Mouse (Mus musculus) left cerebral cortex, adult 9 months (tissue): ENCODE results near the gene Zfp651.

Experiments
- DNase-seq, 2 experiments: peaks; one replicate each; pipeline ENCODE4 v3.0.0; 2022; ENCODE audit warnings: low spot score in 2 of 2

Gene Zfp651

DNA sequence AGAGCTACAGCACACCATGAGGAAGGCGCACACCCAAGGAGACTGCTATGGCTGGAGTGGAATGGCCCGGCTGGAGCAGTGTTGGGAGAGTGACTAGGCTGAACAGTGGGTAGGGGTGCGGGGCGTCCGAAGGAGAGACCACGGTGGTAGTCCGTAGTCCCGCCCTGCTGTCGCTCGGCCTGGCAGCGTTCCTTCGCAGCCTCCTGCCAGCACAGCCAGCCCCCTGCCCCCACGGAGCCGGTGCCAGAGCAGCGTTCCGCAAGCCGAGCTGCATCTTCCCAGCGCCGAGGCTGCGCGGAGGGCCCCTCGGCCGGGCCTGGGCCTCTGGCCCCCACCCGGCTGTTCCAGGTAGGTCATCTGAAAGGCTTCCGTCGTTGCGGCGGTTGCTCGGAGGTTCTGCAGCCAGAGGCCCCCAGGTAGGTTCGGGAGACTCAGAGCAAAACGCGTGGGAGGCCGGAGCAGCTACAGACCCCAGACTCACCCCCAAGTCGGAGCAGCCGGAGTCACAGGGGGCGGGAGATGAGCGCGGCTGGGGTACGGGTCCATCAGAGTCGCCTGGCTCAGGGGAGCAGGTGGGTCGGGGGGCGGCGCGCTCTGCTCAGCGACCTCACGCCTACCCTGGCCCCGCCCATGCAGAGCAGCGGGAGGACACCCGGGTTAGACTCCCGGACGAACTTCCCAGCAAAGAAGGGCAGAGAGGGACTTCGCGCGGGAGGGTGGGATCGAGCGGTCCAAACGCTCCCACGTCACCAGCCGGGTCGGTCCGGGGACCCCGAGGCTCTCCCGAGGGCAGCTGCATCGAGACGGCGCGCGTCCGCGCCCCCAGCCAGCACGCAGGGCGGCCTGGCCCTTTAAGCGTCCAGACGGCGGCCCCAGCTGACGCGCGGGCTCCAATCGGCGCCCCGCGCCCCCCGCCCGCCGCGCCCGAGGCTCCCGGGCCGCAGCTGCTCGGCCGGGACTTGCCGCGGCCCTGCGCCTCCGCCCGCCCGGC is at the start of gene Zfp651:
Gene Zfp651 (plus strand): TSS at position 240 of the 991 bp plus-strand sequence.
- peak in 1 of 2 experiments; percentile 76 for DNase-seq

- peak; percentile 96 to 98 for DNase-seq
These were observed 49.1 kb upstream of the Zfp651 start, which contains the start of gene Ss18l2 for GRCm38 (mm10) chr9:121709898-121710583. Gene Ss18l2, plus strand, starts transcription at chr9:121710329.

DNA sequence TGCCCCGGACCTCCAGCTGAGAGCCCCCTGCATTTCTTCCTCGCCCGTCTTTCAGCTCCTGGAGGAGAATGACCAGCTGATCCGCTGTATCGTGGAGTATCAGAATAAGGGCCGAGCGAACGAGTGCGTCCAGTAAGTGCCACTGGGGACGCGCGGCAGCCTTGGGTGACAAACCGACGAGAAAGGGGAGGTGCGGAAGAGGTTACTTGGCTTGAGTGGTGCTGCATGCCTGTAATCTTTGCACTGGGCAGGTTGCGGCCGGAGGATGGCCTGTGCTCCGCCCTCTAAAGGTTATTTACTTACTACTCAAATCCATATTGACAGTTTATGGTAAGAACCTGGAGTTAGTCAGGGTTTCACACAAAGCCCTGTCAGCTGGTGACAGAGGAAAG is 48.5 kb upstream of the Zfp651 start:
- DNase-seq = no peak

DNA sequence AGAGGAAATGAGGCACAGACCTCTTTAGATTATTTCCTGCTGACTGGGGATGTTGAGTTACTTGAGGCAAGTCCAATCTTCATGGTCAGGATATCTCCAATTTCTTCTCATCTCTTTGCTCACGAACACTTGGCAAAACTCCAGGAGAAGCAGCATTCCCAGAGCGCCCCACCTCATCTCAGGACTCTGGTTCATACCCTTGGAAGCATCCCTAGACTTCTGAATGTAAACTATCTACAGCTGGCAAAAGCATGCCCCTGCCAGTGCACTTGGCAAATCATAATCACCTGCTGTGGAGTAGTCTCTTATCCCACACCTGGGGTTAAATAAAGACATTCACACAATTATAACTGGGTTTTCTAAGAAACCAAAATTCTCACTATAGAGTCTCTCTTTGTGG is 42.1 kb upstream of the Zfp651 start:
- DNase-seq = no peak

GRCm38 (mm10) chr9:121718070-121718705 is 40.9 kb upstream of the Zfp651 start:
- no peak for DNase-seq

- DNase-seq = peak; percentile 96 to 98
These were observed 40.3 kb upstream of the Zfp651 start, which contains the start of gene Nktr for GRCm38 (mm10) chr9:121718792-121719318. Gene Nktr, plus strand, starts transcription at chr9:121719169.

DNA sequence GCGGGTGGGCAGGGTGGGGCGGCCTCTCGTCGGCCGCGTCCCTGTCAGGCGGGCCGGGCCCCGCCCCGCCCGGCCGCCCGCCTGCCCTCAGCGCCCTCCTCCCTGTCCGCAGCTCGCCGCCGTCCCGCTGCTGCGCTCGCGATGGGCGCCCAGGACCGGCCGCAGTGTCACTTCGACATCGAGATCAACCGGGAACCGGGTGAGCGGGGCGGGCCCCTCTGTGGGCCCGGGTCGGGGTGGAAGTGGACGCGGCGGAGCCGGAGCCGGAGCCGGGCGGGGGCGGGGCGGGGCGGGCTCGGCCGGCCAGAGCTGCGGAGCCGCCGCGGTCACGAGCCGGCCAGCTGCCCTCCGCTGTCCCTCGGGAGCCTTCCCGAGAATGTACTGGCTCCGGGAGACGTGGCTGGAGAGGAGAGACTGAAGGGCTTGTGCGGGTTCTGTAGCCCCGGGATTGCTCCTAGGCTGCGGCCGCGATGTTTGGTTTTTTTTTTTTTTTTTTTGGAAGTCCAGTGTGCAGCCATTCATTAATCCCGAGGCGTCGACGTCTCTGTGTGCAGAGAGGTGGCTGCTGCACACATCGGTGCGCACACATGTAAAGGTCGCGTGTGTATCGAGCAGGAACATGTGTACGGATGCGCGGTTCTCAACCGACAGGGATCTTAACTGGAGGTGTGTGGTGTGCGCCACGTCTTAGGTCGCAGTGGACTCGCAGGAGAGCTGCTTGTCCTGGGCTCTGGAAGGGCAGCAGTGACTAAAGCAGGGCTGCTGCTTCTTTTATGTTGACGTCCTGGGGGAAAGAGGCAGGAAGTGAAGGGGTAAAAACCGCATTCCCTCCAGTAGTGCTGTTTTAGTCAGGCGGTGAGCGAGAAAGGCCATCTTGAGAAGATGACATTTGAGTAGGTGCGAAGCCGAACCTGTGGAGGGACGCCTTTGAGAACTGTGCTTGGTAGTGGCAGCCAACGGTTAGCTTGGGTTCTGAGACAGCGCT is 39.5 kb upstream of the Zfp651 start:
- DNase-seq = no peak

GRCm38 (mm10) chr9:121740490-121740889 is 18.6 kb upstream of the Zfp651 start:
- no peak for DNase-seq

DNA sequence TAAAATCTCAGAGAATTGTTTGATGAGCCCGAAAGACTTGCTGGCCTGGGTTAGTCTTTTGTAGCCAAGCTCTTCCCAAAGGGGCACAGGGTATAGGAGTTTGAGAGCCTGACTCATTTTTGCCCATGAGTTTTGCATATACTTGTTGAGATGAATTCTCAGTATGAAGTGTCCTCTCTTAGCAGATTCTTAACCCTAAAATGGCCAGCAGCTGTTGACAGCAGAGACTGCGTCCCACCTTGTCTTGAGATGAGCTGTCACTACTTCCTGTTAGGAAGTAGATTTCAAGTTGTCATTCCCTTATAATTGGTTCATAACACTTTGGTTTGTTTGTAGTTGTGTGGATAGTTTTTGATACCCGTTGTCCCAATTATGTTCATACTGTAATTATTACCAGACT is 18.0 kb upstream of the Zfp651 start:
- no peak for DNase-seq

DNA sequence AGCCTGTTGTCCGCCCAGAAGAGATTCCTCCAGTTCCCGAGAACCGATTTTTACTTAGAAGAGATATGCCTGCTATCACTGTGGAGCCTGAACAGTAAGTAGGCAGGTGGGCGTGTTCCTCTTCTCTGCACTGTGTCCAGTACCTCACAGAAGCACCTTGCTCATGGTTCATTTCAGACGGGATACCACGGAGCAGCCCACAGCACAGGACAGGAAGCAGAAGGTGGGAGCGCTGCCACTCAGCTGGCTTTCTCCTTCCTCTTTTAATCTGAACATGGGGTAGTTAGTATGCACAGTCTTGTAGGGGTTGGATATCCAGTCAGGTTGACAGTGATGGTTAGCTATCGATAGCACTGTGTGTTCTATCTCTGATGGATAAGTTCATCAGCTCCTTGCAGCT is 15.1 kb upstream of the Zfp651 start:
- DNase-seq = no peak

DNA sequence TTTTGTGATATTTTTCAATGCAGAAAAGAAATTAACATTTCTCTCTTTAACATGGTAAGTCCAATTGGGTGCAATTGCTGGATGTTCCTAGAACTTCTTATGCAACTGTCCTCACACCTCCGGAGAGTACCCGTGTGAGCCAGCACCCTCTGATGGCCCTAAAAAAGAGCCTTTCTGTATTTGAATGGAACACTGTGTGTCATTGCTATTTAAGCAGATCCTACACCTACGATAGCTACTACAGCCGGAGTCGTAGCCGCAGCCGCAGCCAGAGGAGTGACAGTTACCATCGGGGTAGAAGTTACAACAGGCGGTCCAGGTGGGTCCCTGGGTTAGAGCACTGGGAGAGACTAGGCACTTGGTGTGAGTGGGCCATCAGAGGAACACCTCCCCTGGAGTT is 6.4 kb upstream of the Zfp651 start:
- DNase-seq = peak in 1 of 2 experiments; percentile 65

GRCm38 (mm10) chr9:121754624-121755023 is 4.5 kb upstream of the Zfp651 start:
- DNase-seq = no peak

DNA sequence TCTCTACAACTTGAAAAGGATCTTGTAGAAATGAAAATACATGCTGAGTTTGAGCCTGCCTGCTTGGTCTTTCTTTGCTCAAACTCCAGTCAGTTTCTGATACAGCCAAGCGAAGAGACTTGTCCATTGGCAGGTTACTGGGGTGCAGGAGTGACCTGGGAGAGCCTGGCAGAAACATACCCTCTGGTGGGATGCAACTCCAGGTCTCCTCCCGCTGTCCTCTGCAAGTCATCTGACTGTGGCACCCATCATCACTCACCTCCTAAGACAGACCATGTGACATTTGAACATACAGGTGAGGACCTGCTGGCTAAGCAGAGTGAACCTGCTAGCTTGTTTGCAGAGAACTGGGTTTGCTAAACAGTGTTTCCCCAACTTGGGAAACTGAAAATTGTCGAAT is 2.3 kb upstream of the Zfp651 start:
- no peak for DNase-seq

DNA sequence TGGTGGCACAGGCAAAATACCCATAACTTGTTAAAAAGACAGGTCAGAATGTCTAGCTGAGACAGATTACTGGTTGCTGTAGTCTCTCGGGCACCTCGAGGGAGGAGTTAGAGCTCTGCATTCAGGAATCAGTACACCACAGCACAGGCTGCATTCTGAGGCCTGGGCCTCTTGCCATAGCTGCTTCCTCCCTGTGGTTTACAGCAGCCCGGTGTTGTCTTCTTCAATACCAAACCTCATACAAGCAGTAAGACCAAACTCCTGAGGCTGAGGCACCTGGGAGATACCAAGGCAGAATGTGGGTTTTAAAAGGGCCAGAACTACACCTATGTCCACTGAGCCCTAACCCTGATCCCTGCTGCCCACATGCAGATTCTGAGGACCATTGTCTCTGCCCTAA is 1.7 kb upstream of the Zfp651 start:
- DNase-seq = no peak

GRCm38 (mm10) chr9:121757835-121758814 is 1.0 kb upstream of the Zfp651 start:
- no peak for DNase-seq

DNA sequence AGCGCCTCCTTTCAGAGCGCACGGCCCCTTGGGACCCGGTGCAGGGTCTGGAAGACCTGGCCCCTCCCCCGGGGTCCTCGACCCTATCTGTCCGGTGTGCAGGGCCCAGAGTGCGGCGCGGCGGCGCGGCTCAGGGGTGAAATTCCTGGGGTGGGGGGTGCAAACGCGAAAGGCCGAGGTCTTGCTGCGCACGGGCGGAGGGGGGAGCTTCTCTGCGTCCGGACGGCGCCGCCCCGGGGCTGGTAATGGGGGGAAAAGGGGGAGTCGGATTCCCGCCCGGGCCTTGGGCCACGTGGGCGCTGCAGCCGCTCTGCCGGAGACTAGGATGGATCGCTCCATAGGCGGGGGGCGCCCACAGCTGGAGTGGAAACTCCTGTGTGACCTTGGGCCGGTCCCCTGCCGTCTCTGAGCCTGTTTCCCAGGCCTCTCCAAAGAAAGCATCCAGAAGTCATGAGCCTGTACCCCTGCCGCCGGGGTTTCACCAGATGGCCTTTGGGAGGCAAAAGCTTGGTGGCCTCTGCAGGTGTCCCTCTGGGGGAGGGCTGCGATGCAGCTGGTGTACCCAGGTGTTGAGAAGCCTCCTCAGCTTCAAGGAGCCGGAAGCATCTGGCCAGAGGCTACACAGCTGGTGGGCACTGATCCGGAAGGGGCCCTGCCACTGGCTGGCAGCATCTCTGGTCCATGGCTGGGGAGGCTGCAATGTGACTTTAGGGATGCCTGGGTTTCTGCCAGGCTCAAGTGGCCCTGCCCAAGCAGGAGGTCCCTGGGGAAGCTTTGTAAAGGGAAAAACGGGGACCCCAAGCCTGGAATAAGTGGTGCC is 1.4 kb downstream of the Zfp651 start:
- DNase-seq = peak in 1 of 2 experiments; percentile 46

DNA sequence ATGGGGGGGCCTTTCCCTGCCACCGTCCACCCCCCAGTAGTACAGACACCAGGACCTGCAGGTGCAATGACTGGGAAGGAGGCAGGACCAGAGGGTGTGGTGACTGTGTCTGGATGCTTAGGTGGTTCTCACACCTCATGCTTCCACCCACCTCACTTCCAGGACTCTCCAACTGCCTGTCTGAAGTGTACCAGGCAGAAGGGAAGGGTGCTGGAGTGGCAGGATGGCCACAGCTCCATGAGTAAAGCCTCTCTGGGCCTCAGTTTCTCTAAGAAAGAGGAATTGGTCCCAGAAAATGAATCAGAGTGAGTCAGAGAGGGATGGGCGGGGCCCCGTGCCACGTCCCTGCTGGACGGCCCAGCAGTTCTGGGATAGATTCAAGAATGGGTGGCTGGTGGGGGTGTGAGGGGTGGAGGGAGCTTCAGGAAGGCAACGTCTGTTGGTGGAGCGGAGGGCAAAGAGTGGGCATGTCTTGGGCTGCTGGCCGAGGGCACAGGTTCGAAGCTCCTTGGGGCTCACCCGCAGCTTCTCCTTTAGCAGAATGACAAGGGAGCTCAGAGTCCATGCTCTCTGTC is 2.0 kb downstream of the Zfp651 start:
- DNase-seq = no peak

- DNase-seq = no peak
These were observed 2.7 kb downstream of the Zfp651 start for GRCm38 (mm10) chr9:121761787-121762186.
